Mouse (Mus musculus) cerebellum, adult 2 months (tissue): ENCODE results near the gene Gm49416. TPM values are rescaled to one million over a fixed set of nuclear protein-coding genes. Genes with fewer than 3 reads are reported as not detected.
"Not testable (repeated sequence)": the region's sequence is repeated elsewhere in the genome, so short reads cannot be mapped to it uniquely, and the experiment has no call there.

ENCODE experiments used
- DNase-seq, 2 experiments: peaks; one replicate each; pipeline ENCODE4 v3.0.0; 2021
- H3K27ac ChIP-seq: fragments of 200-500 bp; 2 replicates; pipeline ENCODE4 v1.5.1; 2012; ENCODE audit warnings: low read length, control low read depth, inconsistent platforms; ENCODE audit not compliant: insufficient read depth
- H3K27me3 ChIP-seq: fragments of 200-500 bp; 2 replicates; pipeline ENCODE4 v1.6.1; 2012; ENCODE audit warnings: inconsistent platforms, mild to moderate bottlenecking, low read length, moderate library complexity; ENCODE audit not compliant: control insufficient read depth, insufficient read depth
- H3K4me1 ChIP-seq: fragments of 200-500 bp; 2 replicates; pipeline ENCODE4 v1.6.1; 2011; ENCODE audit warnings: low read length; ENCODE audit not compliant: control insufficient read depth, insufficient read depth
- H3K4me3 ChIP-seq: fragments of 200-500 bp; replicated peaks from 2 replicates; pipeline ENCODE3; 2011; ENCODE audit warnings: mild to moderate bottlenecking, low read depth, low read length, control low read depth; ENCODE audit not compliant: insufficient read depth
- CTCF ChIP-seq: fragments of 200-500 bp; IDR thresholded peaks from 2 replicates; pipeline ENCODE4 v1.5.1; 2011; ENCODE audit warnings: low read depth, mild to moderate bottlenecking, control low read depth, low read length, moderate library complexity, borderline replicate concordance; ENCODE audit not compliant: insufficient read depth
- POLR2A ChIP-seq: fragments of 200-500 bp; IDR thresholded peaks from 2 replicates; pipeline ENCODE4 v1.6.1; 2011; ENCODE audit warnings: low read length, control low read depth, borderline replicate concordance; ENCODE audit not compliant: insufficient read depth
- WGBS: fragments of 180-500 bp; shearing (Covaris S2); methylation state at CpG from one replicate; pipeline ENCODE4 v1.1.7; 2018; 5-methylcytosine and 5-hydroxymethylcytosine counted together
- polyA plus RNA-seq: library from polyadenylated mRNA; depleted of rRNA; stranded (reverse); fragments of >200 nt; gene quantifications from 2 replicates; pipeline ENCODE4 v1.2.3, GENCODE M21; 2012

Gene Gm49416
- polyA plus RNA-seq, 1 experiment, result not detected

DNA sequence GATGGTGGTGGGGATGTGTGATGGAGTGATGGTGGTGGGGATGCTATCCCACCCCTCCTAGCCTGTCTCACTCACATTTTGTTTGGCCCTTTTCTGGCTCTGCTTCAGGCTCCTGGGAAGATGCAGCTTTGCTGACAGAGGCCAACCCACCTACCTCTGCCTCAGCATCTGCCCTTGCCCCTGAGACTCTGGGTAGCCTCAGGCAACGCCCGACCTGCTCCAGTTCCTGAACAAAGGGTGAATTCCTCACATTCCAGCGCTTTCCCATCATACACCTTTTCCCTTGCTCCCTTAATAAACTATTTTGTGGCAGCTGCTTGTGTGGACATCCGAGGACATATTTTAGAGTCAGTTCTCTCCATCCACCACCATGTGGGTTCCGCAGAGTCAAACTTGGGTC, 40.4 kb upstream of the Gm49416 start:
- TF ChIP-seq CTCF (no peak), POLR2A (no peak)
- no peak for DNase-seq
- Histone ChIP-seq H3K4me3 (no peak overlapping the region), H3K27me3 (no peaks in the 10 kb centered on the region), H3K4me1 (no peaks in the 10 kb centered on the region), H3K27ac (no peak overlapping the region)
- WGBS, result 88% methylated on average over 5 of the region's 5 CpGs

- no peak within 1 kb of the TSS for H3K27ac ChIP-seq
- 12% methylated on average over 7 of the region's 7 CpGs for WGBS
- no peaks in the 10 kb centered on the region for H3K27me3 ChIP-seq
- TF ChIP-seq CTCF (no peak), POLR2A (no peak)
- DNase-seq, result no peak
- no peak within 1 kb of the TSS for H3K4me3 ChIP-seq
- H3K4me1 ChIP-seq, result no peaks in the 10 kb centered on the region
These were observed 38.3 kb upstream of the Gm49416 start, which contains the start of gene Lrrn4cl for GRCm38 (mm10) chr19:8850402-8850901. Gene Lrrn4cl (plus strand): TSS chr19:8850768.

DNA sequence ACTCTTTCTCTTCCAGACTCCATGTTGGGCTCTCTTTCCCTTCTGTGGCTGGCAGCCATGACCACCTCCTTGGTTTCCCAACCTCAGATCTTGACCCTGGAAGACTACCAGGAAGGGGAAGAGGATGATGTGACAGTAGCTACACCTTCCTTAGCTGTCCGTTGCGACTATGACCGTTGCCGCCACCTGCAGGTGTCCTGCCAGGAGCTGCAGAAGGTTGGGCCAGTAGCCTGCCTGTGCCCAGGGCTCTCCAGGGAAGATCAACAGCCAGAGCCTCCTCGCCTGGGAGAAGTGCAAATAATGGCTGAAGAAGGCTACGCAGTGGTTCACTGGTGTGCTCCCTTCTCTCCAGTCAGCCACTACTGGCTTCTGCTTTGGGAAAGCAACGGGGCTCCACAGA, 37.1 kb upstream of the Gm49416 start:
- no peaks in the 10 kb centered on the region for H3K27me3 ChIP-seq
- no peak overlapping the region for H3K4me3 ChIP-seq
- 41% methylated on average over 7 of the region's 7 CpGs for WGBS
- TF ChIP-seq CTCF (no peak), POLR2A (no peak)
- H3K4me1 ChIP-seq, result no peaks in the 10 kb centered on the region
- DNase-seq, result no peak
- H3K27ac ChIP-seq, result no peak overlapping the region

DNA sequence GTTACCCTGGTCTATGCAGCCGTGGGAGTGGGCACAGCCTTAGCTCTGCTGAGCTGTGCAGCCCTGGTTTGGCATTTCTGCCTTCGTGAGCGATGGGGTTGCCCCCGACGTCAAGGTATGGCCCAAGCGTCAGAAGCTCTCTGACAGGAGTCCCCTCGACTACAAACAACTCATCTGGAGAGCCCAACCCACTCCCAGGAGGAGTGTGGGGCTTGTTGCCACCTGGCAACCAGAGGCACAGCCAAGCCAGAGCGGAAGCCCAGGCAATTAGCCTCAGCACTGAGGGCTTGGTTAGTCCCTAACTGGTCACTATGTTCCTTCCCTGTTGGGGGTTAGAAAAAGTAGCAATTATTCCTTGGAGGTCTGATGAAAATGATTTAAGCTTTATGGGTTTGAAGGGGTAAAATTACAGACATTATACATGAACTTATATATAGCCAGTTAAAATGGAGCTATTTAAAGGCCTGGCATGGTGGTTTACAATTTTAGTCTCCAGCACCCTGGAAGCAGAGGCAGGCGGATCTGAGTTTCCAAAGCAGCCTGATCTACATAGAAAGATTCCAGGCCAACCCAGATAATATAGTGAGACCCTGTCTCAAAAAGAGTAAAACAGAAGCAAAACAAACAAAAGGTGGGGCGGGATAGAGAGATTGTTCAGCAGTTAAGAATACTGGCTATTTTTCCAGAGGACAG, 36.3 kb upstream of the Gm49416 start:
- Histone ChIP-seq H3K27ac (no peak overlapping the region), H3K27me3 (no peaks in the 10 kb centered on the region), H3K4me1 (no peaks in the 10 kb centered on the region), H3K4me3 (no peak overlapping the region)
- 49% methylated on average over 10 of the region's 10 CpGs for WGBS
- DNase-seq, result no peak
- no peak for TF ChIP-seq CTCF
- no peak for TF ChIP-seq POLR2A

DNA sequence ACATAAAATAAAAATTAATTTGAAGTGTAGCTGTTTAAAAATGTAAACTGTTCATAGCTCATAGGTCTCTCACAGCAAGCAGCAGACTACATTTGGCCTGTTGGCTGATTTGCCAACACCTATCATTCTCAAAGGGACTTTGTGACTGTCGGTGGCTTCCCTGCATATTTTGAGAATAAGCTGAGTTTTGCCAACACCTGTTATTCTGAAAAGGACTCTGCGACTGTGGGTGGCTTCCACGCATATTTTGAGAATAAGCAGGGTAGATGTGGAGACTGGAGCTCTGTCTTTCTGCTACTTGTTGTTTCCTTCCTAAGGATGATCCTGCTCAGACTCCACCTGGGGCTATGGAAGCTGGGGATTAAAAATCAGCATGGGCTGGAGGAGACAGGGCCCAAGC, 35.6 kb upstream of the Gm49416 start:
- H3K27me3 ChIP-seq, result no peaks in the 10 kb centered on the region
- H3K27ac ChIP-seq, result no peak overlapping the region
- no peaks in the 10 kb centered on the region for H3K4me1 ChIP-seq
- 46% methylated on average over 3 of the region's 3 CpGs for WGBS
- no peak overlapping the region for H3K4me3 ChIP-seq
- TF ChIP-seq POLR2A (no peak), CTCF (no peak)
- DNase-seq, result no peak

DNA sequence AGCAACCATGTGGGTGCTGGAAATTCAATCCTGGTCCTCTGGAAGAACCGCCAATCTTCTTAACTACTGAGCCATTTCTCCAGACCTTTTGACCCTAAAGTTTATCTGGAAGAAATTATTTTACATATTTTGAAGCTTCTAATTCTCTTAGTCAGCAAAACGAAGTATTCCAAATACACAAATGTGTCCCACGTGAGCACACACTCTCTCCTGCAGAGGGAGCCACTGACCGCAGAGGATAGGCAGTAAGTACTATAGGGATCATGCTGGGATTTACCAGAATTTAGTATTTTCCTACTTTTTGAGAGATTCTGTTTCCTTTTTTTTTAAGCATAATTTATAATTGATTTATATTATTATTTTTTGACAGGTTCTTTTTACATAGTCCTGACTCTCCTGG, 31.0 kb upstream of the Gm49416 start:
- H3K4me3 ChIP-seq, result no peak overlapping the region
- WGBS, result 32% methylated on average over 4 of the region's 4 CpGs
- H3K27me3 ChIP-seq, result no peaks in the 10 kb centered on the region
- H3K4me1 ChIP-seq, result no peaks in the 10 kb centered on the region
- peak; percentile 59; the same call in 1 of the 2 replicates for TF ChIP-seq CTCF
- TF ChIP-seq POLR2A, result no peak
- no peak for DNase-seq
- H3K27ac ChIP-seq, result no peak overlapping the region

DNA sequence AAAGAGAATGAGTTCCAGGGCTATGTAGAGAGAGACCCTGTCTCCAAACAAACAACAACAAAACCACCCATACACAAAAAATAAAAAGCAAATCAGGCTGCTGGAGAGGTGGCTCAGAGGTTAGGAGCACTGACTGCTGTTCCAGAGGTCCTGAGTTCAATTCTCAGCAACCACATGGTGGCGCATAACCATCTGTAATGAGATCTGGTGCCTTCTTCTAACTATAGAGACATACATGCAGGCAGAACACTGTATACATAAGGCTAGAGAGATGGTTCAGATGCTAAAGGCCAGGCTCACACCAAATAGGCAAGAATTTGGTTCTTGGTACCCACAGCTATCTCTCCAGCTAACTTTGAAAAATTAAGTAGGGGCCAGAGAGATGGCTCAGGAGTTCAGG, 29.7 kb upstream of the Gm49416 start:
- no peak for TF ChIP-seq POLR2A
- TF ChIP-seq CTCF, result no peak
- Histone ChIP-seq H3K4me1 (no peaks in the 10 kb centered on the region), H3K27ac (no peak overlapping the region), H3K4me3 (no peak overlapping the region), H3K27me3 (no peaks in the 10 kb centered on the region)
- WGBS, result 34% methylated on average over 1 of the region's 1 CpGs
- no peak for DNase-seq

DNA sequence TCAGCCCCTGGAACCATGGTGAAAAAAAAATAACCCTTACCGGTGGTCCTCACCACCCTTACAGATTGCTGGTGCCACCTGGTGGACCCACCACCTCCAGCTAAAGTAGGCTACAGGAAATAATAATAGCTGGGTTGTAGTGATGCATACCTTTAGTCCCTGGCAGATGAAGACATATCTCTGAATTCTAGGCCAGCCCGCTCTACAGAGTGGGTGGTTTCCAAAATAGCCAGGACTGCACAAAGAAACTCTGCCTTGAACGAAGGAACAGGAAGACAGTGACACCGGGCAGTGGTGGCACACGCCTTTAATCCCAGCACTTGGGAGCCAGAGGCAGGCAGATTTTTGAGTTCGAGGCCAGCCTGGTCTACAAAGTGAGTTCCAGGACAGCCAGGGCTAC, 24.5 kb upstream of the Gm49416 start:
- H3K4me3 ChIP-seq, result no peak overlapping the region
- no peak for DNase-seq
- H3K27ac ChIP-seq, result no peak overlapping the region
- no peaks in the 10 kb centered on the region for H3K27me3 ChIP-seq
- 80% methylated on average over 6 of the region's 6 CpGs for WGBS
- no peaks in the 10 kb centered on the region for H3K4me1 ChIP-seq
- TF ChIP-seq POLR2A (no peak), CTCF (no peak)

DNA sequence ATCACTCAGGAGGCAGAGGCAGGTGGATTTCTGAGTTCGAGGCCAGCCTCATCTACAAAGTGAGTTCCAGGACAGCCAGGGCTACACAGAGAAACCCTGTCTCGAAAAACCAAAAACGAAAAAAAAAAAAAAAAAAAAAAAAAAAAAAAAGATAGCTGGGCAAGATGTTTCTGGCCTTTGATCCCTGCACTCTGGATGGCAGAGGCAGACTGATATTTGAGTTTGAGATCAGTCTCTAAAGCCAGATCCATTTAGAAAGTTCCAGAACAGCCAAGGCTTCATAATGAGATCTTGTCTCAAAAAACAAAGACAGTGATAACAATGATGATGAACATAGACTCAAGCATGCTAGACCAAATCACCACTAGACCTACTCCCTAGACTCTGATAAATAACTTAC, 18.3 kb upstream of the Gm49416 start:
- 75% methylated on average over 3 of the region's 3 CpGs for WGBS
- not testable (repeated sequence) for DNase-seq, H3K27ac ChIP-seq, H3K4me3 ChIP-seq, H3K4me1 ChIP-seq, H3K27me3 ChIP-seq
